Mouse (Mus musculus) liver, adult 2 months (tissue): ENCODE results near the gene Ubtf.

Experiments used
- CTCF ChIP-seq: fragments of 200-500 bp; IDR thresholded peaks from 2 replicates; pipeline ENCODE4 v1.5.1; 2011; ENCODE audit warnings: low read depth, low read length, control low read depth
- POLR2A ChIP-seq: fragments of 200-500 bp; IDR thresholded peaks from 2 replicates; pipeline ENCODE4 v1.6.1; 2011; ENCODE audit warnings: low read length, control low read depth; ENCODE audit not compliant: insufficient read depth; ENCODE audit errors: extremely low read depth

DNA sequence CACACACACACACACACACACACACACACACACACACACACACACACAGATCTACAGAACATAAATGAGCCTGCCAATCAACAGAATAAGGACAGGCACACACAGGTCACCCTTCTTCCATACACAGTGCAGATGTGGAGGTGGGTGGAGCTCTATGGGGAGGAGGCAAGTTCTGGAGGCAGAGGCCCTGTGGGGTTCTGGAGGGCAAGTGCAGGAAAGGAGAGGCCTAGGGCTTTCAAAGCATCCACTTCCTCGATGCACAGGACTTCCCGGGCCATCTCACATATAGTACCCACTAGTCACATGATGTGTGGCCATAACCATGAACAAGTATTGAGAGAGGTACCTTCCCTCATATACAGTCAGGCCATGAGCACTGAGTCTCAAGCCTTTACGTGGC, 36.0 kb upstream of the Ubtf start:
- TF ChIP-seq POLR2A (no peak), CTCF (no peak)
